Mouse (Mus musculus): ENCODE measurements at regions not wholly inside any gene's neighbourhood (a gene's known extent, or its start where the extent isn't known, plus 50 kb on each side); places are given as distances from the start of the nearest gene placed in this dataset.
A peak's percentile ranks its signal among the peaks of the same experiment; 100 is the strongest.

- no peak for DNase-seq (ENCODE audit: low read depth, low spot score)
These were observed 159.4 kb upstream of the Gm21897 start for GRCm38 (mm10) chr16:15157852-15158251.

- peak; percentile 39 for DNase-seq (ENCODE audit: low read depth, low spot score)
These were observed 141.7 kb upstream of the Gm21897 start for GRCm38 (mm10) chr16:15175516-15175915.

GRCm38 (mm10) chr16:15185714-15186113 is 131.5 kb upstream of the Gm21897 start:
- DNase-seq (ENCODE audit: low read depth, low spot score) = no peak

GRCm38 (mm10) chr16:15194926-15195711 is 122.1 kb upstream of the Gm21897 start:
- DNase-seq (ENCODE audit: low read depth, low spot score) = peak; percentile 81

GRCm38 (mm10) chr16:15195931-15196330 is 121.3 kb upstream of the Gm21897 start:
- peak; percentile 71 for DNase-seq (ENCODE audit: low read depth, low spot score)

GRCm38 (mm10) chr16:15196855-15197254 is 120.4 kb upstream of the Gm21897 start:
- no peak for DNase-seq (ENCODE audit: low read depth, low spot score)

- peak; percentile 12 for DNase-seq (ENCODE audit: low read depth, low spot score)
These were observed 101.3 kb upstream of the Gm21897 start for GRCm38 (mm10) chr16:15215921-15216320.

- DNase-seq (ENCODE audit: low read depth, low spot score) = no peak
These were observed 96.2 kb upstream of the Gm21897 start for GRCm38 (mm10) chr16:15220961-15221547.

- DNase-seq (ENCODE audit: low read depth, low spot score) = no peak
These were observed 79.4 kb upstream of the Gm21897 start for GRCm38 (mm10) chr16:15237836-15238235.

GRCm38 (mm10) chr16:15238449-15238848 is 78.8 kb upstream of the Gm21897 start:
- DNase-seq (ENCODE audit: low read depth, low spot score) = no peak

- DNase-seq (ENCODE audit: low read depth, low spot score) = no peak
These were observed 67.1 kb upstream of the Gm21897 start for GRCm38 (mm10) chr16:15250186-15250585.

GRCm38 (mm10) chr16:15251686-15252085 is 65.6 kb upstream of the Gm21897 start:
- no peak for DNase-seq (ENCODE audit: low read depth, low spot score)

GRCm38 (mm10) chr16:15252666-15253347 is 64.5 kb upstream of the Gm21897 start:
- peak; percentile 39 for DNase-seq (ENCODE audit: low read depth, low spot score)

GRCm38 (mm10) chr16:15253348-15253693 is 63.9 kb upstream of the Gm21897 start:
- no peak for DNase-seq (ENCODE audit: low read depth, low spot score)

GRCm38 (mm10) chr16:15254669-15255068 is 62.6 kb upstream of the Gm21897 start:
- DNase-seq (ENCODE audit: low read depth, low spot score) = no peak

GRCm38 (mm10) chr16:15259474-15259873 is 57.8 kb upstream of the Gm21897 start:
- DNase-seq (ENCODE audit: low read depth, low spot score) = no peak

- DNase-seq (ENCODE audit: low read depth, low spot score) = no peak
These were observed 57.2 kb upstream of the Gm21897 start for GRCm38 (mm10) chr16:15260069-15260468.
